Mouse (Mus musculus) testis, adult 2 months (tissue): Measurements from ENCODE around the gene Opa3. TPM values are rescaled to one million over a fixed set of nuclear protein-coding genes. Genes with fewer than 3 reads are reported as not detected.

Experiments
- H3K27ac ChIP-seq: fragments of 200-500 bp; 2 replicates; pipeline ENCODE4 v1.5.1; 2012; ENCODE audit warnings: low read depth, low read length; ENCODE audit not compliant: control insufficient read depth, insufficient read depth
- H3K27me3 ChIP-seq: fragments of 200-500 bp; 2 replicates; pipeline ENCODE4 v1.6.1; 2012; ENCODE audit warnings: mild to moderate bottlenecking, low read length, moderate library complexity; ENCODE audit not compliant: control insufficient read depth, insufficient read depth
- H3K36me3 ChIP-seq: fragments of 200-500 bp; 2 replicates; pipeline ENCODE4 v1.6.1; 2012; ENCODE audit warnings: mild to moderate bottlenecking, low read length; ENCODE audit not compliant: control insufficient read depth, insufficient read depth
- H3K4me1 ChIP-seq: fragments of 200-500 bp; 2 replicates; pipeline ENCODE4 v1.6.1; 2012; ENCODE audit warnings: low read length; ENCODE audit not compliant: control insufficient read depth, insufficient read depth
- H3K4me3 ChIP-seq: fragments of 200-500 bp; 2 replicates; pipeline ENCODE4 v1.5.1; 2012; ENCODE audit warnings: low read depth, mild to moderate bottlenecking, low read length, moderate library complexity, mixed read lengths; ENCODE audit not compliant: control insufficient read depth
- CTCF ChIP-seq: fragments of 200-500 bp; IDR thresholded peaks from 2 replicates; pipeline ENCODE4 v1.5.1; 2012; ENCODE audit warnings: low read depth, mild to moderate bottlenecking, inconsistent platforms, low read length, moderate library complexity; ENCODE audit not compliant: control insufficient read depth, insufficient read depth, insufficient replicate concordance
- POLR2A ChIP-seq: fragments of 200-500 bp; IDR thresholded peaks from 2 replicates; pipeline ENCODE4 v1.6.1; 2012; ENCODE audit warnings: low read depth, mild to moderate bottlenecking, inconsistent platforms, low read length, moderate library complexity; ENCODE audit not compliant: control insufficient read depth
- polyA plus RNA-seq: library from polyadenylated mRNA; depleted of rRNA; stranded (reverse); fragments of >200 nt; gene quantifications from 2 replicates; pipeline ENCODE4 v1.2.3, GENCODE M21; 2012

Gene Opa3
- polyA plus RNA-seq, 1 experiment = 13.6 TPM

DNA sequence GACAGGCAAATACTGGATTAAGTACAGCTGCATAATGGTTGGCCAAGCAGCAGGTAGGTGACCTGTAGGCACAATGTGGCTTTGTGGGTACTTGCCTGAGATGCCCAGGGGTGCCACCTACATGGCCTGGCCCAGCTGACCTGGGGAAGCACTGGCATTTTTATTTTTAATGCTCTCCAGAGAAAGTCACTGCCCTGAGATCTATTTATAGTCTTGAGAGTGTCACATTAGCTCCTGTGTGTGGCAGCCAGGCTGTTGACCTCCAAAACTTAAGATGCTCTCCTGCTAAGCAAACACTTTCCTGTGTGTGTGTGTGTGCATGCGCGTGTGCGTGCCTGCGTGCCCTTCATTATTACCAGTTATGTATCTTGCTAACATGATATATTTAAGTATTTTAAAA is 10.2 kb downstream of the Opa3 start:
- Histone ChIP-seq H3K4me1 (no peaks in the 10 kb centered on the region), H3K36me3 (no peaks in the 10 kb centered on the region), H3K4me3 (no peak overlapping the region), H3K27me3 (no peaks in the 10 kb centered on the region), H3K27ac (no peak overlapping the region)
- TF ChIP-seq CTCF (no peak), POLR2A (no peak)

DNA sequence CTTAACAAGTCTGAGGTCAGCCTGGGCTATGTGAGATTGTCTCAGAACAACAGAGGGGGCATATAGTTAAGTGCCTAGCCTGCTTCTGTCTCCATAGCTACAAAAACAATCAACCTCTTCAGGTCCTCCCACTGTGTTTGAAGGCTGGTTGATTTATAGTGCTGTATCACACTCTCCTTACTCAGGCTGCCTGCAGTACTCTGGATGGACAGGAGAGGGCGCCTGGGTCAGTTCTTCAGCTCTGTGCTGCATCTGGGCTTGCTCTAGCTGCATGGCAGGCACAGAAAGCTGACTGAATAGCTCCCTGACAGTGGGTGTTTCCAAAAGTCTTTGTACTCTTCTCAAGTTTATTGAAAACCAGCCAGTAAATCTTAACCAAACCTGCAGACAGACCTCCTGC is 11.3 kb downstream of the Opa3 start:
- Histone ChIP-seq H3K4me1 (no peaks in the 10 kb centered on the region), H3K27ac (no peak overlapping the region), H3K4me3 (no peak overlapping the region), H3K27me3 (no peaks in the 10 kb centered on the region), H3K36me3 (no peaks in the 10 kb centered on the region)
- TF ChIP-seq CTCF (peak; percentile 85; the same call in 1 of the 2 replicates), POLR2A (no peak)

DNA sequence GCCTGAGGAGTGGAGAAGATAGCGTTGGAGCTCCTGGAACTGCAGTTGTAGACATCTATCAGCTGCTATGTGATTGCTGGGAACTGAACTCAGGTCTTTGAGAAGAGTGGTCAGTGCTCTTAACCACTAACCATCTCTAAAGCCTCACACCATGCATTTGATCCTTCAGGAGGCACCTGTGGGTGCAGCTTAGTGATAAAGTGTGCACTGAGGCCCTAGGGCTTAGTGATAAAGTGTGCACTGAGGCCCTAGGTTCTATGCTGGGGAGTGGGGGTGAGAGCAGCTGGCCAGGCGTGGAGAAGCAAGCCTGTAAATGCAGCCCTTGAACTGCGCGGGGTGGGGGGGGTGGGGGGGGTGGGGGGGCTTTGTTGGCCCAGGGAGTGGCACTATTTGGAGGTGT is 11.9 kb downstream of the Opa3 start:
- Histone ChIP-seq H3K27me3 (no peaks in the 10 kb centered on the region), H3K4me3 (no peak overlapping the region), H3K4me1 (no peaks in the 10 kb centered on the region), H3K27ac (no peak overlapping the region), H3K36me3 (no peaks in the 10 kb centered on the region)
- TF ChIP-seq CTCF (no peak), POLR2A (no peak)

- H3K27ac ChIP-seq = no peak overlapping the region
- no peak overlapping the region for H3K4me3 ChIP-seq
- H3K36me3 ChIP-seq = no peaks in the 10 kb centered on the region
- H3K4me1 ChIP-seq = no peaks in the 10 kb centered on the region
- no peaks in the 10 kb centered on the region for H3K27me3 ChIP-seq
- no peak for TF ChIP-seq POLR2A
- no peak for TF ChIP-seq CTCF
These were observed 12.8 kb downstream of the Opa3 start for GRCm38 (mm10) chr7:19240905-19241463.

DNA sequence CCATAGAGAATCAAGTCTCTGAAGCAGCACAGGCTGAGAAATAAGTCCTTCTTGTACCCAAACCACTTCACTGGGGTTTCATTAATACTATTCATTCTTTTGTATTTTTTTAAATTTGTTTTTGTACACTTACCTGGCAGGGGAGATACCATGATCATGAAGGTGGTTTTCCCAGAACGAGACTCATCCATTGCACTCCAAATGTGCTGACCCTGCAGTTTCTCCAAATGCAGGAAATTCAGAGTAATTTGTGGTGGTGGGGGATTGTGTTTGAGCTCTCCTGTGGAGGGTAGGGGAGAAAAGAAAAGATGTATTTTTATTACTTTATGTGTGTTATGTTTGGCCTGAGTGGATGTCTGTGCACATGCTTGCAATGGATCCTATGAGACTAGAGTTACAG is 13.9 kb downstream of the Opa3 start:
- Histone ChIP-seq H3K27me3 (no peaks in the 10 kb centered on the region), H3K27ac (no peak overlapping the region), H3K4me3 (no peak overlapping the region), H3K4me1 (no peaks in the 10 kb centered on the region), H3K36me3 (no peaks in the 10 kb centered on the region)
- TF ChIP-seq CTCF (no peak), POLR2A (no peak)

GRCm38 (mm10) chr7:19243858-19244257 is 15.7 kb downstream of the Opa3 start:
- TF ChIP-seq CTCF (no peak), POLR2A (no peak)
- H3K27me3 ChIP-seq = no peaks in the 10 kb centered on the region
- H3K4me3 ChIP-seq = no peak overlapping the region
- no peaks in the 10 kb centered on the region for H3K4me1 ChIP-seq
- H3K36me3 ChIP-seq = no peaks in the 10 kb centered on the region
- no peak overlapping the region for H3K27ac ChIP-seq

GRCm38 (mm10) chr7:19245083-19245482 is 16.9 kb downstream of the Opa3 start:
- no peak overlapping the region for H3K27ac ChIP-seq
- no peaks in the 10 kb centered on the region for H3K36me3 ChIP-seq
- TF ChIP-seq CTCF (no peak), POLR2A (no peak)
- H3K4me1 ChIP-seq = no peaks in the 10 kb centered on the region
- no peak overlapping the region for H3K4me3 ChIP-seq
- no peaks in the 10 kb centered on the region for H3K27me3 ChIP-seq

DNA sequence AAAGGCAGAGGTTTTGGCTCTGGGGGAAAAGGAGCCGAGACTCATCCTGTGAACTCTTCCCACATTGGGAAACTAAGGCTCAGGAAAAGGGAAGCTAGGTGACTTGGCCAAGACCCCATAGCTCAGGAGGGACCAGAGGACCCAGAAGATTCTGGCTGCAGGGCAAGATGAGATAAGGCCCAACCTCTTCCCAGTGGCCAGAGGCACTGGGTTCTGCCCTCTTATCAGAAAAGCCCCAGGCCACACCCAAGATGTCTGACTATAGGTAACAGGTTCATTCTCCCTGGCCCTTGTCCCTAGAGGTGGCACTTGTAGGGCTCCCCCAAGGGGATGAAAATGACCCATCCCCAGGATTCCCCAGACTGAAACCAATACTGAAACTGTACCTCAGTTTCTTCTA is 18.7 kb downstream of the Opa3 start:
- Histone ChIP-seq H3K4me3 (no peak overlapping the region), H3K27me3 (no peaks in the 10 kb centered on the region), H3K27ac (no peak overlapping the region), H3K36me3 (no peaks in the 10 kb centered on the region), H3K4me1 (no peaks in the 10 kb centered on the region)
- TF ChIP-seq CTCF (no peak), POLR2A (no peak)
